Comparison of ENCODE assay signal across 10 mouse cellular contexts in the genomic region with DNA sequence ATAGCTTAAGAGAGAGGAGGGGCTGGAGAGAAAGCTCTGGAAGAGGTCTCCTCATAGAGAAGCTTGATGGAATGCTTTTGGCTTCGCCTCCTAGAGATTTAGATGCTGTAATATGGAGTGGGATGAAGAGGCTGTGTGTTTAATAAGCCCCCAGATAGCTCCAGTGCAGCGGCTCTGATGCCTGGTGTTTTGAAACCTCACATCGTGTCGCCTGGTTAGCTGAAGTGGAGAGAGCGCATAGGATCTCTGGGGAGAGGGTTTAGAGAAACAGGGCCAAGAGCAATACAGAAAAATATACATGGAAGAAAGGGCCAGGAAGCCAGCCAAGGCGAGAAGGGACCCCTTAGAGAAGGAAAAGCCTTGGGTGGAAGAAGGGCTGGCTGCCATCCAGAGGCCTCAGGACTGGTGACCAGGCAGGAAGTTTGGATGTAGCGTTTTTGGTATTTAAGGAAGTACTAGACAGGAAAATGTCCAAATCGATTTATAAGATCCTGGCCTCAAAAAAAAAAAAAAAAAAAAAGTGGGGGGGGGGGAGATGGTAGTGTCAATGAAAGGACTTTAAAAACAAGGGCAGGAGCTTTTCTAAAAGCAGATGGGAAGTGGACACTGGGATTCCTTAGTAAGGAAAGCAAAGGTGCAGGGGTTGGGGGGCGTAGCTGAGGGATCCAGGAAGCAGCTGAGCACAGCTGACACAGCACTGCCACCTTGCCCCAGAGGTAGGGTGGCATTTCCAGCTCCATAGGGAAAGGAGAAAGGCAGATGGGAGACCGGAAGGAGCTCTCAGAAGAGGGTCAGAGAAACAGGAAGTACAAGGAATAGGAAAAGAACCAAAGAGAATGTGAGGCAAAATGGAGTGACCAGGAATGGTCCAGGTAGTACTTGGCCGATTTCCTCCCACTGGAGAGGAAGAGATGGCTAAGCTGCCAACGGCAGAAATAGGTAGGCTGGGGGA. TPM values are rescaled to one million over a fixed set of nuclear protein-coding genes. Genes with fewer than 3 reads are reported as not detected.
DNase-seq lines count a peak whose midpoint lies in the region; ATAC-seq and TF ChIP-seq lines count a peak whose summit lies in the region.
"Had no signal": no experiment of that assay in that cellular context is flagged by ENCODE, and none has a peak within 500 bp of the region (broad histone marks: within the 10 kb centered on the region; RNA-seq: fewer than 3 reads in every experiment).

No protein-coding gene starts in this region.

- intact Hi-C loops in left cerebral cortex, postnatal 4 days (cut with DNase I): loop anchor here (10.0 kb wide), 1 partner anchor 113 kb away; the partner anchor contains the start of gene Tppp3
- intact Hi-C loops in heart, adult 2 months (cut with DNase I): no loop called here
- intact Hi-C loops in heart, postnatal 10 days (cut with DNase I): no loop called here
- intact Hi-C loops in gastrocnemius, postnatal 14 days (cut with DNase I; ENCODE audit: low total_unique reads): loop anchor here (5.0 kb wide), 2 partner anchors 35 to 115 kb away; no protein-coding TSS in a partner anchor

- H3K9me3 ChIP-seq in limb, embryonic 14.5 days (ENCODE audit: control insufficient read depth, low read length): no peaks in the 10 kb centered on the region
- no peaks in the 10 kb centered on the region for H3K9me3 ChIP-seq in liver, postnatal 0 days (ENCODE audit: low read length)
- no peaks in the 10 kb centered on the region for H3K9me3 ChIP-seq in hindbrain, embryonic 14.5 days (ENCODE audit: control insufficient read depth, low read length)

- peak overlapping the region; percentile 26; the same call in 1 of the 2 replicates for H3K27ac ChIP-seq in heart, adult 2 months
- no peak overlapping the region for H3K27ac ChIP-seq in limb, embryonic 14.5 days (replicated peaks; ENCODE audit: low read depth, low read length)
- H3K27ac ChIP-seq in liver, postnatal 0 days (ENCODE audit: low read depth): no peak overlapping the region
- no peak overlapping the region for H3K27ac ChIP-seq in hindbrain, embryonic 14.5 days
- H3K27ac ChIP-seq: left cerebral cortex, adult 2 months had no signal

- WGBS in heart, adult 2 months: 40% methylated on average over 12 of the region's 12 CpGs
- 62% methylated on average over 12 of the region's 12 CpGs for WGBS in limb, embryonic 14.5 days
- WGBS in liver, postnatal 0 days (ENCODE audit: insufficient replicate concordance): 55% methylated on average over 12 of the region's 12 CpGs
- 67% methylated on average over 12 of the region's 12 CpGs for WGBS in hindbrain, embryonic 14.5 days

- peaks cover 5% of the 10 kb centered on the region for H3K4me1 ChIP-seq in heart, adult 2 months (ENCODE audit: control insufficient read depth, insufficient read depth, low read length)
- H3K4me1 ChIP-seq in limb, embryonic 14.5 days (ENCODE audit: control insufficient read depth, insufficient read depth, low read length): no peaks in the 10 kb centered on the region
- no peaks in the 10 kb centered on the region for H3K4me1 ChIP-seq in liver, postnatal 0 days (ENCODE audit: insufficient read depth)
- H3K4me1 ChIP-seq in hindbrain, embryonic 14.5 days (replicated peaks; ENCODE audit: control insufficient read depth, insufficient read depth, low read length): no peaks in the 10 kb centered on the region

- no peak overlapping the region for H3K4me3 ChIP-seq in heart, adult 2 months
- no peak overlapping the region for H3K4me3 ChIP-seq in limb, embryonic 14.5 days (replicated peaks; ENCODE audit: low read length)
- no peak overlapping the region for H3K4me3 ChIP-seq in liver, postnatal 0 days (ENCODE audit: low read depth, low read length)
- no peak overlapping the region for H3K4me3 ChIP-seq in hindbrain, embryonic 14.5 days (replicated peaks; ENCODE audit: low read length)
- H3K4me3 ChIP-seq: left cerebral cortex, adult 2 months had no signal

- no peak overlapping the region for H3K9ac ChIP-seq in heart, adult 2 months (ENCODE audit: low read depth, low read length)
- no peak overlapping the region for H3K9ac ChIP-seq in limb, embryonic 14.5 days (ENCODE audit: low read depth, low read length, severe bottlenecking)
- no peak overlapping the region for H3K9ac ChIP-seq in liver, postnatal 0 days (replicated peaks)
- H3K9ac ChIP-seq in hindbrain, embryonic 14.5 days: no peak overlapping the region

- peak; percentile 58 for ATAC-seq in limb, embryonic 14.5 days (ENCODE audit: low FRiP score, low read depth)
- no peak for ATAC-seq in liver, postnatal 0 days
- ATAC-seq in hindbrain, embryonic 14.5 days (ENCODE audit: low FRiP score): no peak

- no peak for TF ChIP-seq EP300 in heart, adult 2 months (IDR thresholded peaks at IDR 0.05; ENCODE audit: insufficient read depth, low read depth, low read length)
- no peak for TF ChIP-seq EP300 in liver, postnatal 0 days (IDR thresholded peaks at IDR 0.05; ENCODE audit: low read depth)

- no peak for TF ChIP-seq CTCF in heart, adult 2 months (IDR thresholded peaks at IDR 0.05)
- TF ChIP-seq CTCF in liver, postnatal 0 days (IDR thresholded peaks at IDR 0.05; ENCODE audit: low read depth): no peak

- DNase-seq in left cerebral cortex, postnatal 4 days: peak; percentile 46
- no peak for DNase-seq in left cerebral cortex, adult 11 months (ENCODE audit: low spot score)
- peak in 1 of 2 experiments; percentile 48 for DNase-seq in heart, adult 2 months
- DNase-seq in heart, postnatal 10 days: peak; percentile 51 to 56
- peak; percentile 60 for DNase-seq in limb, embryonic 14.5 days (ENCODE audit: low spot score)
- no peak for DNase-seq in gastrocnemius, postnatal 14 days
- no peak for DNase-seq in liver, postnatal 0 days
- no peak for DNase-seq in hindbrain, embryonic 14.5 days (ENCODE audit: low spot score)
- DNase-seq: gastrocnemius, postnatal 10 days had no signal

- H3K36me3 ChIP-seq in heart, adult 2 months (ENCODE audit: control insufficient read depth, insufficient read depth, low read length): no peaks in the 10 kb centered on the region
- peaks cover 28% of the 10 kb centered on the region for H3K36me3 ChIP-seq in limb, embryonic 14.5 days (ENCODE audit: control insufficient read depth, insufficient read depth, low read length)
- no peaks in the 10 kb centered on the region for H3K36me3 ChIP-seq in liver, postnatal 0 days (replicated peaks; ENCODE audit: insufficient read depth, low read length)
- H3K36me3 ChIP-seq in hindbrain, embryonic 14.5 days (replicated peaks; ENCODE audit: control insufficient read depth, insufficient read depth): peaks cover 33% of the 10 kb centered on the region

- no peaks in the 10 kb centered on the region for H3K79me2 ChIP-seq in heart, adult 2 months (replicated peaks; ENCODE audit: control insufficient read depth, insufficient read depth, low read length)

- no peaks in the 10 kb centered on the region for H3K27me3 ChIP-seq in heart, adult 2 months (ENCODE audit: control insufficient read depth, insufficient read depth, low read length)
- no peaks in the 10 kb centered on the region for H3K27me3 ChIP-seq in limb, embryonic 14.5 days (ENCODE audit: control insufficient read depth, insufficient read depth, low read length)
- H3K27me3 ChIP-seq in liver, postnatal 0 days (ENCODE audit: insufficient read depth, low read length): 0 out of 2 replicates have a peak, but pooled peaks cover 2% of the 10 kb centered on the region
- no peaks in the 10 kb centered on the region for H3K27me3 ChIP-seq in hindbrain, embryonic 14.5 days (ENCODE audit: control insufficient read depth, insufficient read depth, low read length)

- TF ChIP-seq POLR2A in heart, adult 2 months (IDR thresholded peaks at IDR 0.05; ENCODE audit: insufficient read depth, low read depth, low read length): no peak
- TF ChIP-seq POLR2A in limb, embryonic 14.5 days (IDR thresholded peaks at IDR 0.05; ENCODE audit: borderline replicate concordance, extremely low read depth, insufficient read depth, insufficient read length): no peak

- H3K4me2 ChIP-seq in limb, embryonic 14.5 days (replicated peaks; ENCODE audit: low read depth, low read length, severe bottlenecking): no peak overlapping the region
- no peak overlapping the region for H3K4me2 ChIP-seq in liver, postnatal 0 days (ENCODE audit: low read depth, low read length)
- no peak overlapping the region for H3K4me2 ChIP-seq in hindbrain, embryonic 14.5 days (replicated peaks)

RNA-seq across cellular contexts. Expression of gene Plekhg4, which starts 11.0 kb away (rescaled TPM):
- total RNA-seq in left cerebral cortex, postnatal 4 days (2021): 1 to 10 TPM; 5.4 to 8.3 TPM
- under 1 TPM in 1 of 2 experiments, not detected in 1; 0.10 TPM for total RNA-seq in heart, adult 2 months (2021)
- 0.20 and 0.29 TPM in 2 replicates for polyA plus RNA-seq in heart, adult 2 months (2012; rRNA removed)
- under 1 TPM in 1 of 2 experiments, not detected in 1; 0.12 TPM for total RNA-seq in heart, postnatal 10 days (2021)
- polyA plus RNA-seq in limb, embryonic 14.5 days (2012; rRNA removed): 3.9 and 5.5 TPM in 2 replicates
- 0.55 and 1.2 TPM in 2 replicates for polyA plus RNA-seq in limb, embryonic 14.5 days (2014; fragmentation: Nextera tagmentation; extraction: Ambion mirVana)
- under 1 TPM; 0.07 to 0.08 TPM for total RNA-seq in gastrocnemius, postnatal 14 days (2021)
- polyA plus RNA-seq in liver, postnatal 0 days (2015; fragmentation: Nextera tagmentation; extraction: Ambion mirVana): not detected in 2 replicates
- 1.8 and 2.6 TPM in 2 replicates for polyA plus RNA-seq in hindbrain, embryonic 14.5 days (2014; fragmentation: Nextera tagmentation; extraction: Ambion mirVana)

RNA-seq across cellular contexts. Expression of gene Slc9a5, which starts 13.4 kb away (rescaled TPM):
- total RNA-seq in left cerebral cortex, postnatal 4 days (2021): 10 to 100 TPM; 32.6 to 37.0 TPM
- under 1 TPM; 0.36 to 0.37 TPM for total RNA-seq in heart, adult 2 months (2021)
- 1.7 and 2.1 TPM in 2 replicates for polyA plus RNA-seq in heart, adult 2 months (2012; rRNA removed)
- 1 to 10 TPM; 1.7 TPM for total RNA-seq in heart, postnatal 10 days (2021)
- polyA plus RNA-seq in limb, embryonic 14.5 days (2012; rRNA removed): 43.5 and 58.8 TPM in 2 replicates
- polyA plus RNA-seq in limb, embryonic 14.5 days (2014; fragmentation: Nextera tagmentation; extraction: Ambion mirVana): 5.6 and 6.5 TPM in 2 replicates
- 1 to 10 TPM in 1 of 2 experiments, under 1 TPM in 1; 0.84 to 1.0 TPM for total RNA-seq in gastrocnemius, postnatal 14 days (2021)
- 0.09 and 0.16 TPM in 2 replicates for polyA plus RNA-seq in liver, postnatal 0 days (2015; fragmentation: Nextera tagmentation; extraction: Ambion mirVana)
- polyA plus RNA-seq in hindbrain, embryonic 14.5 days (2014; fragmentation: Nextera tagmentation; extraction: Ambion mirVana): 11.4 and 12.1 TPM in 2 replicates

RNA-seq across cellular contexts. Expression of gene Fhod1, which starts 14.3 kb away (rescaled TPM):
- 1 to 10 TPM; 2.8 to 3.6 TPM for total RNA-seq in left cerebral cortex, postnatal 4 days (2021)
- 1 to 10 TPM; 4.4 to 6.9 TPM for total RNA-seq in heart, adult 2 months (2021)
- polyA plus RNA-seq in heart, adult 2 months (2012; rRNA removed): 14.2 and 17.3 TPM in 2 replicates
- total RNA-seq in heart, postnatal 10 days (2021): 10 to 100 TPM; 10.9 to 11.7 TPM
- 24.4 and 30.7 TPM in 2 replicates for polyA plus RNA-seq in limb, embryonic 14.5 days (2012; rRNA removed)
- polyA plus RNA-seq in limb, embryonic 14.5 days (2014; fragmentation: Nextera tagmentation; extraction: Ambion mirVana): 2.7 and 2.8 TPM in 2 replicates
- total RNA-seq in gastrocnemius, postnatal 14 days (2021): 10 to 100 TPM; 12.1 to 15.6 TPM
- polyA plus RNA-seq in liver, postnatal 0 days (2015; fragmentation: Nextera tagmentation; extraction: Ambion mirVana): 0.70 and 0.82 TPM in 2 replicates
- 0.58 and 0.70 TPM in 2 replicates for polyA plus RNA-seq in hindbrain, embryonic 14.5 days (2014; fragmentation: Nextera tagmentation; extraction: Ambion mirVana)

RNA-seq across cellular contexts. Expression of gene Tmem208, which starts 35.9 kb away (rescaled TPM):
- 10 to 100 TPM; 53.7 to 58.3 TPM for total RNA-seq in left cerebral cortex, postnatal 4 days (2021)
- total RNA-seq in heart, adult 2 months (2021): 10 to 100 TPM; 24.1 to 26.6 TPM
- 43.6 and 51.9 TPM in 2 replicates for polyA plus RNA-seq in heart, adult 2 months (2012; rRNA removed)
- total RNA-seq in heart, postnatal 10 days (2021): 10 to 100 TPM; 30.7 to 31.5 TPM
- polyA plus RNA-seq in limb, embryonic 14.5 days (2012; rRNA removed): 135 and 143 TPM in 2 replicates
- polyA plus RNA-seq in limb, embryonic 14.5 days (2014; fragmentation: Nextera tagmentation; extraction: Ambion mirVana): 126 and 135 TPM in 2 replicates
- total RNA-seq in gastrocnemius, postnatal 14 days (2021): 10 to 100 TPM; 20.6 to 21.5 TPM
- 75.2 and 75.4 TPM in 2 replicates for polyA plus RNA-seq in liver, postnatal 0 days (2015; fragmentation: Nextera tagmentation; extraction: Ambion mirVana)
- 141 and 147 TPM in 2 replicates for polyA plus RNA-seq in hindbrain, embryonic 14.5 days (2014; fragmentation: Nextera tagmentation; extraction: Ambion mirVana)

RNA-seq across cellular contexts. Expression of gene Lrrc29, which starts 35.9 kb away (rescaled TPM):
- 1 to 10 TPM; 4.0 to 5.0 TPM for total RNA-seq in left cerebral cortex, postnatal 4 days (2021)
- 1 to 10 TPM in 1 of 2 experiments, under 1 TPM in 1; 0.93 to 1.1 TPM for total RNA-seq in heart, adult 2 months (2021)
- polyA plus RNA-seq in heart, adult 2 months (2012; rRNA removed): 1.6 and 2.2 TPM in 2 replicates
- total RNA-seq in heart, postnatal 10 days (2021): 1 to 10 TPM; 2.0 to 2.5 TPM
- 3.2 and 4.8 TPM in 2 replicates for polyA plus RNA-seq in limb, embryonic 14.5 days (2012; rRNA removed)
- polyA plus RNA-seq in limb, embryonic 14.5 days (2014; fragmentation: Nextera tagmentation; extraction: Ambion mirVana): 1.9 and 2.5 TPM in 2 replicates
- total RNA-seq in gastrocnemius, postnatal 14 days (2021): 1 to 10 TPM in 1 of 2 experiments, under 1 TPM in 1; 0.76 to 1.6 TPM
- 7.7 and 7.8 TPM in 2 replicates for polyA plus RNA-seq in liver, postnatal 0 days (2015; fragmentation: Nextera tagmentation; extraction: Ambion mirVana)
- 0.46 and 0.92 TPM in 2 replicates for polyA plus RNA-seq in hindbrain, embryonic 14.5 days (2014; fragmentation: Nextera tagmentation; extraction: Ambion mirVana)

Comparison
In these comparisons a context has a peak if more than half of its experiments do, and no peak if none do; other contexts are left out.
1. DNase-seq: peak in left cerebral cortex, postnatal 4 days (single experiment), heart, postnatal 10 days (2 of 2) and limb, embryonic 14.5 days (single experiment); none in left cerebral cortex, adult 11 months (single experiment), gastrocnemius, postnatal 14 days (single experiment), liver, postnatal 0 days (single experiment) and hindbrain, embryonic 14.5 days (single experiment).
2. RNA of gene Plekhg4, which starts 11.0 kb away (total RNA-seq): 5.4 to 8.3 TPM in left cerebral cortex, postnatal 4 days; 0.12 TPM in heart, postnatal 10 days, 0.10 TPM in heart, adult 2 months and 0.07 to 0.08 TPM in gastrocnemius, postnatal 14 days; every median in the first group is over 4 times any median in the second.
3. RNA of gene Slc9a5, which starts 13.4 kb away (total RNA-seq): 32.6 to 37.0 TPM in left cerebral cortex, postnatal 4 days; 1.7 TPM in heart, postnatal 10 days, 0.84 to 1.0 TPM in gastrocnemius, postnatal 14 days and 0.36 to 0.37 TPM in heart, adult 2 months; every median in the first group is over 10 times any median in the second.
4. intact Hi-C loops: an anchor here in left cerebral cortex, postnatal 4 days (10.0 kb wide) and gastrocnemius, postnatal 14 days (5.0 kb wide); none called in heart, adult 2 months and heart, postnatal 10 days.